Mouse (Mus musculus): ENCODE measurements around the gene Cwh43. TPM values are rescaled to one million over a fixed set of nuclear protein-coding genes. Genes with fewer than 3 reads are reported as not detected.

The Cwh43 gene
- not detected for total RNA-seq (2021)
- polyA plus RNA-seq (2012; rRNA removed), result not detected in 2 replicates
- long read RNA-seq, result 0 reads

- Histone ChIP-seq H3K9ac (ENCODE audit: low read depth, low read length) (no peak within 1 kb of the TSS), H3K79me2 (replicated peaks; ENCODE audit: control insufficient read depth, insufficient read depth, low read length) (no peaks in the 10 kb centered on the region), H3K4me3 (no peak within 1 kb of the TSS), H3K36me3 (ENCODE audit: control insufficient read depth, insufficient read depth, low read length) (no peaks in the 10 kb centered on the region), H3K27me3 (ENCODE audit: control insufficient read depth, insufficient read depth, low read length) (peaks cover 2% of the 10 kb centered on the region), H3K27ac (no peak within 1 kb of the TSS), H3K4me1 (ENCODE audit: control insufficient read depth, insufficient read depth, low read length) (no peaks in the 10 kb centered on the region)
- DNase-seq, result no peak
- TF ChIP-seq CTCF (IDR thresholded peaks at IDR 0.05) (no peak), EP300 (IDR thresholded peaks at IDR 0.05; ENCODE audit: insufficient read depth, low read depth, low read length) (no peak), POLR2A (IDR thresholded peaks at IDR 0.05; ENCODE audit: insufficient read depth, low read depth, low read length) (no peak)
- WGBS, result 3% methylated on average over 49 of the region's 49 CpGs
- intact Hi-C loops (cut with DNase I), result no loop called here
Observed at GRCm38 (mm10) chr5:73405981-73406722, at the start of gene Cwh43. TSS of gene Cwh43 (plus strand) at chr5:73406075.

GRCm38 (mm10) chr5:73359134-73359751 lies 46.6 kb upstream of the Cwh43 start:
- no peaks in the 10 kb centered on the region for H3K36me3 ChIP-seq (ENCODE audit: control insufficient read depth, insufficient read depth, low read length)
- WGBS, result 42% methylated on average over 6 of the region's 6 CpGs
- TF ChIP-seq EP300 (IDR thresholded peaks at IDR 0.05; ENCODE audit: insufficient read depth, low read depth, low read length) (no peak), CTCF (IDR thresholded peaks at IDR 0.05) (no peak), POLR2A (IDR thresholded peaks at IDR 0.05; ENCODE audit: insufficient read depth, low read depth, low read length) (no peak)
- no peak overlapping the region; the same call in 1 of the 2 replicates for H3K27ac ChIP-seq
- no peaks in the 10 kb centered on the region for H3K79me2 ChIP-seq (replicated peaks; ENCODE audit: control insufficient read depth, insufficient read depth, low read length)
- no peak overlapping the region for H3K9ac ChIP-seq (ENCODE audit: low read depth, low read length)
- H3K4me3 ChIP-seq, result no peak overlapping the region
- no peaks in the 10 kb centered on the region; the same call in 1 of the 2 replicates for H3K4me1 ChIP-seq (ENCODE audit: control insufficient read depth, insufficient read depth, low read length)
- H3K27me3 ChIP-seq (ENCODE audit: control insufficient read depth, insufficient read depth, low read length), result no peaks in the 10 kb centered on the region
- DNase-seq, result peak in 1 of 2 experiments; percentile 17
- intact Hi-C loops (cut with DNase I), result no loop called here

- H3K27ac ChIP-seq, result no peak overlapping the region; the same call in 1 of the 2 replicates
- H3K4me3 ChIP-seq, result no peak overlapping the region
- H3K27me3 ChIP-seq (ENCODE audit: control insufficient read depth, insufficient read depth, low read length), result no peaks in the 10 kb centered on the region
- no peaks in the 10 kb centered on the region for H3K36me3 ChIP-seq (ENCODE audit: control insufficient read depth, insufficient read depth, low read length)
- no peak overlapping the region for H3K9ac ChIP-seq (ENCODE audit: low read depth, low read length)
- intact Hi-C loops (cut with DNase I), result no loop called here
- TF ChIP-seq EP300 (IDR thresholded peaks at IDR 0.05; ENCODE audit: insufficient read depth, low read depth, low read length) (no peak), CTCF (IDR thresholded peaks at IDR 0.05) (no peak), POLR2A (IDR thresholded peaks at IDR 0.05; ENCODE audit: insufficient read depth, low read depth, low read length) (no peak)
- DNase-seq, result no peak
- H3K4me1 ChIP-seq (ENCODE audit: control insufficient read depth, insufficient read depth, low read length), result no peaks in the 10 kb centered on the region; the same call in 1 of the 2 replicates
- WGBS, result 33% methylated on average over 12 of the region's 12 CpGs
- H3K79me2 ChIP-seq (replicated peaks; ENCODE audit: control insufficient read depth, insufficient read depth, low read length), result no peaks in the 10 kb centered on the region
Observed at GRCm38 (mm10) chr5:73359752-73360141, 46.1 kb upstream of the Cwh43 start.

GRCm38 (mm10) chr5:73360240-73360639 lies 45.6 kb upstream of the Cwh43 start:
- Histone ChIP-seq H3K4me3 (no peak overlapping the region), H3K9ac (ENCODE audit: low read depth, low read length) (no peak overlapping the region), H3K4me1 (ENCODE audit: control insufficient read depth, insufficient read depth, low read length) (no peaks in the 10 kb centered on the region; the same call in 1 of the 2 replicates)

GRCm38 (mm10) chr5:73362338-73362737 lies 43.5 kb upstream of the Cwh43 start:
- no peak overlapping the region for H3K4me3 ChIP-seq
- H3K79me2 ChIP-seq (replicated peaks; ENCODE audit: control insufficient read depth, insufficient read depth, low read length), result no peaks in the 10 kb centered on the region
- no peak overlapping the region for H3K9ac ChIP-seq (ENCODE audit: low read depth, low read length)
- H3K27ac ChIP-seq, result no peak overlapping the region
- H3K4me1 ChIP-seq (ENCODE audit: control insufficient read depth, insufficient read depth, low read length), result no peaks in the 10 kb centered on the region; the same call in 1 of the 2 replicates
- intact Hi-C loops (cut with DNase I), result no loop called here
- TF ChIP-seq CTCF (IDR thresholded peaks at IDR 0.05), result no peak
- TF ChIP-seq EP300 (IDR thresholded peaks at IDR 0.05; ENCODE audit: insufficient read depth, low read depth, low read length), result no peak
- TF ChIP-seq POLR2A (IDR thresholded peaks at IDR 0.05; ENCODE audit: insufficient read depth, low read depth, low read length), result no peak
- H3K27me3 ChIP-seq (ENCODE audit: control insufficient read depth, insufficient read depth, low read length), result no peaks in the 10 kb centered on the region
- 83% methylated on average over 7 of the region's 7 CpGs for WGBS
- H3K36me3 ChIP-seq (ENCODE audit: control insufficient read depth, insufficient read depth, low read length), result no peaks in the 10 kb centered on the region
- no peak for DNase-seq

More at GRCm38 (mm10) chr5:73360240-73360639, 45.6 kb upstream of the Cwh43 start:
- H3K27me3 ChIP-seq (ENCODE audit: control insufficient read depth, insufficient read depth, low read length), result no peaks in the 10 kb centered on the region
- H3K36me3 ChIP-seq (ENCODE audit: control insufficient read depth, insufficient read depth, low read length), result no peaks in the 10 kb centered on the region
- WGBS, result 27% methylated on average over 12 of the region's 12 CpGs
- intact Hi-C loops (cut with DNase I), result no loop called here
- DNase-seq, result no peak
- H3K79me2 ChIP-seq (replicated peaks; ENCODE audit: control insufficient read depth, insufficient read depth, low read length), result no peaks in the 10 kb centered on the region
- no peak overlapping the region for H3K27ac ChIP-seq
- TF ChIP-seq EP300 (IDR thresholded peaks at IDR 0.05; ENCODE audit: insufficient read depth, low read depth, low read length) (no peak), POLR2A (IDR thresholded peaks at IDR 0.05; ENCODE audit: insufficient read depth, low read depth, low read length) (no peak)

GRCm38 (mm10) chr5:73362791-73363190 lies 43.1 kb upstream of the Cwh43 start:
- H3K36me3 ChIP-seq (ENCODE audit: control insufficient read depth, insufficient read depth, low read length), result no peaks in the 10 kb centered on the region
- no peaks in the 10 kb centered on the region for H3K79me2 ChIP-seq (replicated peaks; ENCODE audit: control insufficient read depth, insufficient read depth, low read length)
- no peaks in the 10 kb centered on the region; the same call in 1 of the 2 replicates for H3K4me1 ChIP-seq (ENCODE audit: control insufficient read depth, insufficient read depth, low read length)
- WGBS, result 76% methylated on average over 5 of the region's 5 CpGs
- no peak overlapping the region for H3K4me3 ChIP-seq
- intact Hi-C loops (cut with DNase I), result no loop called here
- no peaks in the 10 kb centered on the region for H3K27me3 ChIP-seq (ENCODE audit: control insufficient read depth, insufficient read depth, low read length)
- H3K9ac ChIP-seq (ENCODE audit: low read depth, low read length), result no peak overlapping the region
- DNase-seq, result no peak
- no peak for TF ChIP-seq EP300 (IDR thresholded peaks at IDR 0.05; ENCODE audit: insufficient read depth, low read depth, low read length)
- TF ChIP-seq POLR2A (IDR thresholded peaks at IDR 0.05; ENCODE audit: insufficient read depth, low read depth, low read length), result no peak
- no peak for TF ChIP-seq CTCF (IDR thresholded peaks at IDR 0.05)
- no peak overlapping the region for H3K27ac ChIP-seq
